Mouse (Mus musculus): ENCODE data around the gene Piga. TPM values are rescaled to one million over a fixed set of nuclear protein-coding genes. Genes with fewer than 3 reads are reported as not detected.
A peak's percentile ranks its signal among the peaks of the same experiment; 100 is the strongest.

The Piga gene
- polyA plus RNA-seq (2015; fragmentation: Nextera tagmentation; extraction: Ambion mirVana): 6.1 and 7.0 TPM in 2 replicates

DNA sequence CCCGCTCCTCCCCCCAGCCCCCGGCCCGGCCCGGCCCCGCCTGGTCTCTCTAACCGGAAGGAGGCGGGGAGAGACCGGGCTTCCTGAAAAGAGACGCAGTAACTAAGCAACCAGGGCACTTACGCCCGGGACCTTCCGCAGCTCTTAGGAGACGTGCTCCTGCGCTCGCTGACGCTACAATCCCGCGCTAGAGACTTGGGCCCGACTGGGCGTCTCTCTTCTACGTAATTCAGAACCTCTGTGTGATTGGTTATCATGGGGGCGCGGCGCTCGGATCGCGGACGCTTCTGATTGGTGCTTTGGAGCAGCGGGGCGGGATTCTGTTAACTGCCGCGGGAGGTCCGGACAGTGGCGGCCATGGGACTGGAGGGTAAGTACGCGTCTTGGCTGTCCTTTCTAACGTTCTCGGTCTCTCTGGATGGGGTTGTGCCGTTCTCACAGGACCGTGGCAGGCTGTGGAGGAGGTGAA lies at the start of gene Piga:
TSS of gene Piga (plus strand) at position 317 of the 469 bp plus-strand sequence.
- DNase-seq (ENCODE audit: low spot score) (peak; percentile 97), ATAC-seq (peak; percentile 99)
- Histone ChIP-seq H3K27ac (ENCODE audit: low read length) (peak within 1 kb of the TSS; percentile 89), H3K4me2 (replicated peaks; ENCODE audit: low read depth, low read length) (peak within 1 kb of the TSS; percentile 56), H3K4me3 (ENCODE audit: low read depth, low read length) (peak within 1 kb of the TSS; percentile 53), H3K9me3 (ENCODE audit: low read length) (no peaks in the 10 kb centered on the region), H3K9ac (replicated peaks; ENCODE audit: low read depth) (peak within 1 kb of the TSS; percentile 43), H3K4me1 (ENCODE audit: insufficient read depth, low read depth, low read length) (no peaks in the 10 kb centered on the region), H3K27me3 (replicated peaks; ENCODE audit: insufficient read depth, low read length) (no peaks in the 10 kb centered on the region), H3K36me3 (ENCODE audit: insufficient read depth, low read length) (no peaks in the 10 kb centered on the region)
- 14% methylated on average over 35 of the region's 40 CpGs for WGBS
- TF ChIP-seq EP300 (IDR thresholded peaks at IDR 0.05): no peak
- no peak for TF ChIP-seq CTCF (IDR thresholded peaks at IDR 0.05)

DNA sequence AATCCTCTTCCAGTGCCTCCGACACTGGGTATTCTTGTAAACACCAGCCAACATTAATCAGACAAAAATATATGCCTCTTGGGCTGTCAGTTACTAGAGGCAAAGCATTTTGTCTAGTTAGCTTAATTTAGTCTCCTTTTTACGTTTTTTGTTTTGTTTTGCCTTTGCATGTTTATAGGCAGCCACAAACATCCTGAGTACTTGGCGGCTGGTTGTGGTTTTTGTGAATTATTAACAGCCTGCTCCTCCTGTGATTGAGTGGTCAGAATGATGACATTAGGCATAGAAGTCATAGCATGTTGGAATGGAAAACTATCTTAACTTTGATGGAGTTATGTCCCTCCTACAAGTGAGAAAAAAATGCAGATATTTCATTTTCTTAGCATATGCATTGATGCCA lies 49.0 kb upstream of the Piga start:
- WGBS: 60% methylated on average over 3 of the region's 3 CpGs
- Histone ChIP-seq H3K4me1 (ENCODE audit: insufficient read depth, low read depth, low read length) (no peaks in the 10 kb centered on the region), H3K4me3 (ENCODE audit: low read depth, low read length) (no peak overlapping the region), H3K36me3 (ENCODE audit: insufficient read depth, low read length) (no peaks in the 10 kb centered on the region), H3K4me2 (replicated peaks; ENCODE audit: low read depth, low read length) (no peak overlapping the region), H3K27ac (ENCODE audit: low read length) (no peak overlapping the region), H3K9me3 (ENCODE audit: low read length) (no peaks in the 10 kb centered on the region), H3K9ac (replicated peaks; ENCODE audit: low read depth) (no peak overlapping the region), H3K27me3 (replicated peaks; ENCODE audit: insufficient read depth, low read length) (no peaks in the 10 kb centered on the region)
- ATAC-seq (no peak), DNase-seq (ENCODE audit: low spot score) (no peak)
- no peak for TF ChIP-seq CTCF (IDR thresholded peaks at IDR 0.05)
- TF ChIP-seq EP300 (IDR thresholded peaks at IDR 0.05): no peak

DNA sequence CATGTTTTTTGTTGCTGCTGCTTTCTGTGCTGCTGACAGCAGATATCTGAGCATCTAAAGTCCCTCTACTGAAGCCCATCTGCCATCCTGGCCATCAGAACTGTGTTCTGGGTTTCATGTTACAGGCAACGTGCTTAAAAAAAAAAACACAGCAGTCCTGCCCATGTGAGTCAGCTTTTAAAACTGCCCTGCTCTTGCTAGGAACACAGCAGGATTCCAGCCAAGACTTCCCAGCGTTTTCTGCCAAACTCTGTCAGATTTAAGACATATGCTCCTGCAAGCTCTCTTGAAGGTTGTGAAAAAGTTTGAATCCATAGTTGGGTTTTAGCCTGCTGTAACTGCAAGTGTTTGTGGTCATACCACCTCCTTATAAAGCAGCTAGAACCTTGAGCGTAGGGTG lies 46.5 kb upstream of the Piga start, which contains the start of gene Vegfd:
TSS of gene Vegfd (plus strand) at position 298 of the 400 bp plus-strand sequence.
- Histone ChIP-seq H3K36me3 (ENCODE audit: insufficient read depth, low read length) (no peaks in the 10 kb centered on the region), H3K4me3 (ENCODE audit: low read depth, low read length) (no peak within 1 kb of the TSS; the same call in 1 of the 2 replicates), H3K27ac (ENCODE audit: low read length) (no peak within 1 kb of the TSS), H3K4me1 (ENCODE audit: insufficient read depth, low read depth, low read length) (no peaks in the 10 kb centered on the region), H3K9me3 (ENCODE audit: low read length) (no peaks in the 10 kb centered on the region), H3K27me3 (replicated peaks; ENCODE audit: insufficient read depth, low read length) (no peaks in the 10 kb centered on the region), H3K9ac (replicated peaks; ENCODE audit: low read depth) (no peak within 1 kb of the TSS), H3K4me2 (replicated peaks; ENCODE audit: low read depth, low read length) (no peak within 1 kb of the TSS)
- DNase-seq (ENCODE audit: low spot score) (peak; percentile 75), ATAC-seq (peak; percentile 56)
- 11% methylated on average over 3 of the region's 3 CpGs for WGBS
- TF ChIP-seq EP300 (IDR thresholded peaks at IDR 0.05): no peak
- TF ChIP-seq CTCF (IDR thresholded peaks at IDR 0.05): no peak

DNA sequence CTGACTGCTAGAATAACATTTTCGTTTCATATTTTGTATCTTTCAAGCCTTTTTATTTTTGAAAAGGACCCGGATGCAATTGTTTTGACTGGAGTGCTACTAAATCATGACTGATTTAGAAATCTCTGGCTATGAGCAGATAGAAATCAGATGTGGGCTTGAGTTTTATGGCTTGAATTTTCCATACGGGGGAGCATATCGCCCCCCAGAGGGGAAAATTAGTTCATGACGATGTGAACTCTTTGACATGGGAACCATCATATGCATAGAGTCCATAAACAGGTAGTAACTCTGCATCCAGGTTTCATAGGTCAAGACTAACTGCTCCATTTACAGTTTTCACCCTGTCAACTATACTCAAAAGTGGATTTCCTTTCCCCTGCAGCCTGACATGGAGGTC lies 45.0 kb upstream of the Piga start:
- Histone ChIP-seq H3K9me3 (ENCODE audit: low read length) (no peaks in the 10 kb centered on the region), H3K4me1 (ENCODE audit: insufficient read depth, low read depth, low read length) (no peaks in the 10 kb centered on the region), H3K4me2 (replicated peaks; ENCODE audit: low read depth, low read length) (0 out of 2 replicates have a peak overlapping the region, but pooled peaks have one; percentile 3), H3K27me3 (replicated peaks; ENCODE audit: insufficient read depth, low read length) (no peaks in the 10 kb centered on the region), H3K27ac (ENCODE audit: low read length) (no peak overlapping the region), H3K9ac (replicated peaks; ENCODE audit: low read depth) (no peak overlapping the region), H3K36me3 (ENCODE audit: insufficient read depth, low read length) (no peaks in the 10 kb centered on the region), H3K4me3 (ENCODE audit: low read depth, low read length) (peak overlapping the region; percentile 5; the same call in 1 of the 2 replicates)
- 41% methylated on average over 5 of the region's 5 CpGs for WGBS
- TF ChIP-seq EP300 (IDR thresholded peaks at IDR 0.05) (no peak), CTCF (IDR thresholded peaks at IDR 0.05) (no peak; the same call in 1 of the 2 replicates)
- peak; percentile 27 for DNase-seq (ENCODE audit: low spot score)
- ATAC-seq: no peak

DNA sequence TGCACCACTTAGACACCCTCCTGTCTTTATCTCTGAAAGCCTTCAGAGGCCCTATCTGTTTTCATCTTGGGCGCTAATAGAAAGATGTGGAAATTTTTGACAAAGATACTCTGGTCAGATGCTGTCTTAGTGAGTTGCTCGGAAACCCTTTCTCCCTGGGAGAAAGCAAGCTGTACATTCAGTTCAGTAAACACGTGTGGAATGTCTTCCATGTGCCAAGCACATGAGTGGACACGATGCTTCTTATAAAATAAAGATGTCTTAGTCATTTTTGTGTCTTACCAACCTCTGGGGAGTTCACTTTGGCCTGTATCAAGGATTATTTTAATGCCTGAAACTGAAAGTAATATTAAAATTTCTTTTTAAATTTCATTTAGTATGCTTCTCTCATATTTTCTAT lies 39.9 kb upstream of the Piga start:
- DNase-seq (ENCODE audit: low spot score): peak; percentile 66
- Histone ChIP-seq H3K4me2 (replicated peaks; ENCODE audit: low read depth, low read length) (no peak overlapping the region), H3K4me3 (ENCODE audit: low read depth, low read length) (no peak overlapping the region), H3K27ac (ENCODE audit: low read length) (no peak overlapping the region), H3K9ac (replicated peaks; ENCODE audit: low read depth) (no peak overlapping the region), H3K36me3 (ENCODE audit: insufficient read depth, low read length) (no peaks in the 10 kb centered on the region), H3K4me1 (ENCODE audit: insufficient read depth, low read depth, low read length) (no peaks in the 10 kb centered on the region), H3K27me3 (replicated peaks; ENCODE audit: insufficient read depth, low read length) (no peaks in the 10 kb centered on the region), H3K9me3 (ENCODE audit: low read length) (no peaks in the 10 kb centered on the region)
- TF ChIP-seq CTCF (IDR thresholded peaks at IDR 0.05): no peak
- no peak for TF ChIP-seq EP300 (IDR thresholded peaks at IDR 0.05)
- peak; percentile 20; the same call in 1 of the 2 replicates for ATAC-seq
- 53% methylated on average over 4 of the region's 4 CpGs for WGBS

DNA sequence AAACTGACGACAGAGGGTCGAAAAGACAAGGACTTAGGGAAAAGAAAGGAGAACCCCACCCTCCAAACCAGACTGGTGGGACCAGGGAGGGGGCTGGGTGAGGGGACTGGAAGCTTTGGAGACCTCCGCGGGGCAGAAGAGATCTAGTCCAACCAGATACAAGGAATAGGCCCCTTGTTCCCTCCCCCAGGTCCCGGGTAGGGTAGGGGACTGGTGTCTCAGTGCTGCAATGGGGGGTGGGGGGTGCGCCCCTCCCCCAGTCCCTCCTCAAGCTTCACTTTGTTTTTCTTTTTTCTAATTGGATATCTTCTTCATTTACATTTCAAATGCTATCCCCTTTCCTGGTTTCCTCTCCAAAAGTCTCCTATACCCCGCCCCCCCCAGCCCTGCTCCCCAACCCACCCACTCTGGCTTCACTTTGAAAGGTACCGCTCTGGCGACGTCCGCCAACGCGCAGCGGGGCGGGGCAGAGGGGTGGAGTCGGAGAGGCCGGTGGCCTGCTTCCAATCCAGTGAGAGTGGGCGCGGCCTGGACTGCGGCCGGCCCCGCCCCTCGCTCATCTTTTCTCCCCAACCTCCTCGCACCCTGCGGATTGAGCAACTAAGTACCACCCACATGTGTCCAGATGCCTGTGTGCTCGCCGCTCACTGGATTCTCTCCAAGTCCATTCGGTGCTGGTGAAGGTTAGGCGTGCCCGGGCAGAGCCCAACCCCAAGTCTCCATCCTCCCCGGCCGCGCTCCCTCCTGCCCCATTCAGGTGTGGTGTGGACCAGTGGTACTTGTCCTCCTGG lies 37.8 kb upstream of the Piga start:
- TF ChIP-seq CTCF (IDR thresholded peaks at IDR 0.05): no peak
- TF ChIP-seq EP300 (IDR thresholded peaks at IDR 0.05): no peak
- DNase-seq (ENCODE audit: low spot score) (peak; percentile 89), ATAC-seq (peak; percentile 95)
- no peaks in the 10 kb centered on the region for H3K9me3 ChIP-seq (ENCODE audit: low read length)
- H3K9ac ChIP-seq (replicated peaks; ENCODE audit: low read depth): no peak overlapping the region
- 14% methylated on average over 22 of the region's 33 CpGs for WGBS
- H3K36me3 ChIP-seq (ENCODE audit: insufficient read depth, low read length): no peaks in the 10 kb centered on the region
- no peaks in the 10 kb centered on the region for H3K27me3 ChIP-seq (replicated peaks; ENCODE audit: insufficient read depth, low read length)
- H3K4me1 ChIP-seq (ENCODE audit: insufficient read depth, low read depth, low read length): no peaks in the 10 kb centered on the region
- peak overlapping the region; percentile 49 for H3K4me2 ChIP-seq (replicated peaks; ENCODE audit: low read depth, low read length)
- H3K4me3 ChIP-seq (ENCODE audit: low read depth, low read length): peak overlapping the region; percentile 10; the same call in 1 of the 2 replicates
- H3K27ac ChIP-seq (ENCODE audit: low read length): peak overlapping the region; percentile 47; the same call in 1 of the 2 replicates

Data from lung, postnatal 0 days (tissue).